Comparison of ENCODE assay signal across 8 mouse cellular contexts in genomic region chr3:122244759-122245158, GRCm38 (mm10). TPM values are rescaled to one million over a fixed set of nuclear protein-coding genes. Genes with fewer than 3 reads are reported as not detected.
DNase-seq lines count a peak whose midpoint lies in the region; ATAC-seq lines count a peak whose summit lies in the region.

No protein-coding gene starts in this region.

- H3K27me3 ChIP-seq in liver, embryonic 11.5 days (replicated peaks; ENCODE audit: control insufficient read depth, insufficient read depth, low read length) = no peaks in the 10 kb centered on the region
- H3K27me3 ChIP-seq in forebrain, embryonic 10.5 days (ENCODE audit: poor library complexity, severe bottlenecking) = no peaks in the 10 kb centered on the region
- no peaks in the 10 kb centered on the region for H3K27me3 ChIP-seq in limb, embryonic 10.5 days (ENCODE audit: low read depth, poor library complexity, severe bottlenecking)
- H3K27me3 ChIP-seq in neural tube, embryonic 14.5 days (ENCODE audit: control insufficient read depth, insufficient read depth, low read length) = peaks cover 4% of the 10 kb centered on the region; the same call in 1 of the 2 replicates

- ATAC-seq in liver, embryonic 11.5 days (replicated peaks; ENCODE audit: low FRiP score) = no peak
- ATAC-seq in neural tube, embryonic 14.5 days (ENCODE audit: low read depth) = no peak

- no peaks in the 10 kb centered on the region for H3K36me3 ChIP-seq in liver, embryonic 11.5 days (ENCODE audit: control insufficient read depth, insufficient read depth, low read length)
- no peaks in the 10 kb centered on the region for H3K36me3 ChIP-seq in forebrain, embryonic 10.5 days (replicated peaks)
- no peaks in the 10 kb centered on the region for H3K36me3 ChIP-seq in limb, embryonic 10.5 days
- H3K36me3 ChIP-seq in neural tube, embryonic 14.5 days (ENCODE audit: control insufficient read depth, insufficient read depth, low read length) = no peaks in the 10 kb centered on the region

- peaks cover 18% of the 10 kb centered on the region for H3K4me1 ChIP-seq in liver, embryonic 11.5 days (replicated peaks; ENCODE audit: control insufficient read depth, insufficient read depth, low read length)
- H3K4me1 ChIP-seq in forebrain, embryonic 10.5 days = peaks cover 46% of the 10 kb centered on the region
- H3K4me1 ChIP-seq in limb, embryonic 10.5 days = peaks cover 34% of the 10 kb centered on the region
- peaks cover 16% of the 10 kb centered on the region for H3K4me1 ChIP-seq in neural tube, embryonic 14.5 days (ENCODE audit: control insufficient read depth, insufficient read depth, low read length)

- peak overlapping the region; percentile 38 for H3K9ac ChIP-seq in liver, embryonic 11.5 days (ENCODE audit: low read depth, low read length)
- H3K9ac ChIP-seq in neural tube, embryonic 14.5 days (replicated peaks; ENCODE audit: low read depth, low read length) = peak overlapping the region; percentile 76

- H3K4me3 ChIP-seq in liver, embryonic 11.5 days (ENCODE audit: low read depth, low read length) = peak overlapping the region; percentile 99
- H3K4me3 ChIP-seq in forebrain, embryonic 10.5 days = peak overlapping the region; percentile 95
- peak overlapping the region; percentile 95 for H3K4me3 ChIP-seq in limb, embryonic 10.5 days
- peak overlapping the region; percentile 91 for H3K4me3 ChIP-seq in neural tube, embryonic 14.5 days (ENCODE audit: low read depth, low read length)

- H3K27ac ChIP-seq in liver, embryonic 11.5 days (ENCODE audit: low read depth, low read length) = peak overlapping the region; percentile 67
- H3K27ac ChIP-seq in forebrain, embryonic 10.5 days = peak overlapping the region; percentile 94
- peak overlapping the region; percentile 90 for H3K27ac ChIP-seq in limb, embryonic 10.5 days
- no peak overlapping the region for H3K27ac ChIP-seq in neural tube, embryonic 14.5 days (ENCODE audit: low read depth, low read length)

- 60% methylated on average over 6 of the region's 6 CpGs for WGBS in liver, embryonic 11.5 days
- 51% methylated on average over 6 of the region's 6 CpGs for WGBS in forebrain, embryonic 10.5 days
- 61% methylated on average over 6 of the region's 6 CpGs for WGBS in limb, embryonic 10.5 days
- WGBS in neural tube, embryonic 14.5 days = 46% methylated on average over 6 of the region's 6 CpGs

- H3K9me3 ChIP-seq in liver, embryonic 11.5 days (ENCODE audit: control insufficient read depth, low read length) = no peaks in the 10 kb centered on the region
- H3K9me3 ChIP-seq in forebrain, embryonic 10.5 days = no peaks in the 10 kb centered on the region
- no peaks in the 10 kb centered on the region for H3K9me3 ChIP-seq in limb, embryonic 10.5 days (replicated peaks)
- no peaks in the 10 kb centered on the region for H3K9me3 ChIP-seq in neural tube, embryonic 14.5 days (ENCODE audit: control insufficient read depth, low read length)

- no peak for DNase-seq in liver, embryonic 11.5 days (ENCODE audit: low spot score)
- DNase-seq in liver = no peak
- no peak for DNase-seq in forebrain, embryonic 10.5 days (ENCODE audit: extremely low spot score, low spot score)
- DNase-seq in limb, embryonic 10.5 days (ENCODE audit: low spot score) = no peak
- no peak for DNase-seq in cerebellum, postnatal 25 days
- DNase-seq in urinary bladder, postnatal 25 days (ENCODE audit: low spot score) = no peak
- DNase-seq in cerebellum, adult 11-12 months = no peak

- H3K4me2 ChIP-seq in liver, embryonic 11.5 days = peak overlapping the region; percentile 62
- peak overlapping the region; percentile 68 for H3K4me2 ChIP-seq in neural tube, embryonic 14.5 days (ENCODE audit: low read depth, low read length)

RNA-seq across cellular contexts. Expression of gene Gclm, which starts 0.6 kb away (rescaled TPM):
- polyA plus RNA-seq in liver, embryonic 11.5 days (2014; fragmentation: Nextera tagmentation; extraction: Ambion mirVana) = 367 and 406 TPM in 2 replicates
- polyA plus RNA-seq in forebrain, embryonic 10.5 days (2016; fragmentation: Nextera tagmentation; extraction: Ambion mirVana) = 42.8 and 45.1 TPM in 2 replicates
- polyA plus RNA-seq in limb, embryonic 10.5 days (2016; fragmentation: Nextera tagmentation; extraction: Ambion mirVana) = 32.5 and 40.3 TPM in 2 replicates
- polyA plus RNA-seq in neural tube, embryonic 14.5 days (2014; fragmentation: Nextera tagmentation; extraction: Ambion mirVana) = 48.1 and 55.5 TPM in 2 replicates

RNA-seq across cellular contexts. Expression of gene Dnttip2, which starts 29.4 kb away (rescaled TPM):
- 93.7 and 102 TPM in 2 replicates for polyA plus RNA-seq in liver, embryonic 11.5 days (2014; fragmentation: Nextera tagmentation; extraction: Ambion mirVana)
- 96.1 and 101 TPM in 2 replicates for polyA plus RNA-seq in forebrain, embryonic 10.5 days (2016; fragmentation: Nextera tagmentation; extraction: Ambion mirVana)
- polyA plus RNA-seq in limb, embryonic 10.5 days (2016; fragmentation: Nextera tagmentation; extraction: Ambion mirVana) = 93.2 and 99.6 TPM in 2 replicates
- polyA plus RNA-seq in neural tube, embryonic 14.5 days (2014; fragmentation: Nextera tagmentation; extraction: Ambion mirVana) = 48.2 and 54.3 TPM in 2 replicates

RNA-seq across cellular contexts. Expression of gene Bcar3, which starts 49.2 kb away (rescaled TPM):
- 10.1 and 12.2 TPM in 2 replicates for polyA plus RNA-seq in liver, embryonic 11.5 days (2014; fragmentation: Nextera tagmentation; extraction: Ambion mirVana)
- polyA plus RNA-seq in forebrain, embryonic 10.5 days (2016; fragmentation: Nextera tagmentation; extraction: Ambion mirVana) = 15.7 and 16.2 TPM in 2 replicates
- polyA plus RNA-seq in limb, embryonic 10.5 days (2016; fragmentation: Nextera tagmentation; extraction: Ambion mirVana) = 5.2 and 5.6 TPM in 2 replicates
- polyA plus RNA-seq in neural tube, embryonic 14.5 days (2014; fragmentation: Nextera tagmentation; extraction: Ambion mirVana) = 4.4 and 6.3 TPM in 2 replicates
